Mouse (Mus musculus): Measurements from ENCODE around the gene Klk10. TPM values are rescaled to one million over a fixed set of nuclear protein-coding genes. Genes with fewer than 3 reads are reported as not detected.

Gene Klk10
- polyA plus RNA-seq, 1 experiment from 2014 or later = not detected

DNA sequence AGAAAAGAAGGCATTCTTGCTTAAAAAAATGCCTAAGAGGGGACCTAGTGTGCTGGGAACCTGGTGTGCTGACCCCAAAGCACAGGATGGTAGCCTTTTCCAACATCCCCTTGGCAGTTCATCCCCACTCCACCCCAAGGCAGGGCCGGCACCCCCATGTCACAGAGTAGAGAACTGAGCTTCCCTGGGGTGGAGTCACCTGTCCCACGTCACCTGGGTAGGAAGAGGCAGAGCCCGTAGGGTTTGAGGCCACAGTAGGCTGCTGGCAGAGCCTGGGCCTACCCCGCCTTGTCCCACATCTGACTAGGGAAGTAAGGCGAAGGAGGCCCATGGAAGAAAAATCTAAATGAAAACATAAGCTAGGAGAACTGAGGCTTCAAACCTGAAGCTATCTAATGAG is 6.5 kb upstream of the Klk10 start, which contains the start of gene Klk11:
Gene Klk11, plus strand, starts transcription at position 241 of the 400 bp plus-strand sequence.
- Histone ChIP-seq H3K4me1 (ENCODE audit: control insufficient read depth, insufficient read depth, low read length) (no peaks in the 10 kb centered on the region), H3K4me2 (ENCODE audit: low read depth) (no peak within 1 kb of the TSS), H3K9ac (ENCODE audit: low read length) (no peak within 1 kb of the TSS; the same call in 1 of the 2 replicates), H3K9me3 (ENCODE audit: control insufficient read depth, low read length) (no peaks in the 10 kb centered on the region), H3K4me3 (ENCODE audit: low read depth, low read length) (no peak within 1 kb of the TSS), H3K36me3 (ENCODE audit: control insufficient read depth, insufficient read depth, low read length) (no peaks in the 10 kb centered on the region), H3K27me3 (ENCODE audit: control insufficient read depth, insufficient read depth, low read length) (no peaks in the 10 kb centered on the region), H3K27ac (ENCODE audit: low read depth, low read length) (no peak within 1 kb of the TSS)
- 94% methylated on average over 5 of the region's 5 CpGs for WGBS
- ATAC-seq (ENCODE audit: insufficient read depth, low FRiP score, low TSS enrichment) (no peak), DNase-seq (ENCODE audit: low spot score) (no peak)

DNA sequence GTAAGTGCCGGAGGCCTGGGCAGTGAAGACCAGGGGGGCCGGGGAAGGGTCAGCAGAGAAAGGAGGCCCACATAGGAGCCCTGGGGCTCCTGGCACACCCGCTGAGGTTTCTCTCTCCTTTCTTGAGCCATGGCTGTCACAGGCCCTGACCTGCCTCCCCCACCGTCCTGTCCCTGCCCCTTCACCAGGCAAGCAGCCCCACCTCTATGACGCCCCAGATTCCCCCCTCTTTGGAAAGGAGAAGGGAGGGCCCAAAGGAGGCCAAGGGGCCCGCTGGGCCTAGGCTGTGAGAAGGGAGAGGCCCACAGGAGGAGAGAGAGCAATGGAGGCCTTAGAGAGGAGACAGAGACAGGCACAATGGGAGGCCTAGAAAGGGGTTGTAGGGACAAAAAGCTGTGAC is 6.0 kb upstream of the Klk10 start:
- ATAC-seq (ENCODE audit: insufficient read depth, low FRiP score, low TSS enrichment) (no peak), DNase-seq (ENCODE audit: low spot score) (no peak)
- WGBS = 55% methylated on average over 6 of the region's 6 CpGs
- Histone ChIP-seq H3K9ac (ENCODE audit: low read length) (no peak overlapping the region; the same call in 1 of the 2 replicates), H3K9me3 (ENCODE audit: control insufficient read depth, low read length) (no peaks in the 10 kb centered on the region), H3K4me2 (ENCODE audit: low read depth) (no peak overlapping the region), H3K27ac (ENCODE audit: low read depth, low read length) (no peak overlapping the region), H3K27me3 (ENCODE audit: control insufficient read depth, insufficient read depth, low read length) (no peaks in the 10 kb centered on the region), H3K36me3 (ENCODE audit: control insufficient read depth, insufficient read depth, low read length) (no peaks in the 10 kb centered on the region), H3K4me1 (ENCODE audit: control insufficient read depth, insufficient read depth, low read length) (no peaks in the 10 kb centered on the region), H3K4me3 (ENCODE audit: low read depth, low read length) (no peak overlapping the region)

- Histone ChIP-seq H3K27me3 (ENCODE audit: control insufficient read depth, insufficient read depth, low read length) (no peaks in the 10 kb centered on the region), H3K27ac (ENCODE audit: low read depth, low read length) (no peak overlapping the region), H3K9me3 (ENCODE audit: control insufficient read depth, low read length) (no peaks in the 10 kb centered on the region), H3K4me1 (ENCODE audit: control insufficient read depth, insufficient read depth, low read length) (no peaks in the 10 kb centered on the region), H3K4me2 (ENCODE audit: low read depth) (no peak overlapping the region), H3K4me3 (ENCODE audit: low read depth, low read length) (no peak overlapping the region), H3K36me3 (ENCODE audit: control insufficient read depth, insufficient read depth, low read length) (no peaks in the 10 kb centered on the region), H3K9ac (ENCODE audit: low read length) (no peak overlapping the region)
- ATAC-seq (ENCODE audit: insufficient read depth, low FRiP score, low TSS enrichment) (no peak), DNase-seq (ENCODE audit: low spot score) (no peak)
- 46% methylated on average over 7 of the region's 7 CpGs for WGBS
Observed at GRCm38 (mm10) chr7:43775311-43776057, 5.4 kb upstream of the Klk10 start.

DNA sequence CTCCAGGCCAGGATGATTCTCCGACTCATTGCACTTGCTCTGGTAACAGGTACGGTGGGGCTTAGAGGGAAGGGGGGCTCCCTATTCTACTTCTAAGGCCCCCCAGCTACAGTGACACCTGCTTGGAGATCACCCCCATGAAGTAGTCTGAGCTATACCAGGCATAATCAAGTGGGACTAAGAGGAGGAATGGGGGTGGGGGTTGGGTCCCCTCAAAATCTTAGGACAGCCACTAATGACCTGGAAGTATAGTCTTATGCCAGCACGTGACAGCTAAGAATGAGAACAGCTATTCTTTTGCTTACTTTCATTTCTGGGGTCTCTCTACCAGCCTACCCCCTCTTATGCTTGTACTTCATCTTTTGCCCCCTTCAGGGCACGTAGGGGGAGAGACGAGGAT is 4.3 kb upstream of the Klk10 start:
- 86% methylated on average over 5 of the region's 5 CpGs for WGBS

GRCm38 (mm10) chr7:43777423-43777822 is 3.4 kb upstream of the Klk10 start:
- 87% methylated on average over 12 of the region's 12 CpGs for WGBS
- no peak for ATAC-seq (ENCODE audit: insufficient read depth, low FRiP score, low TSS enrichment)
- Histone ChIP-seq H3K36me3 (ENCODE audit: control insufficient read depth, insufficient read depth, low read length) (no peaks in the 10 kb centered on the region), H3K4me3 (ENCODE audit: low read depth, low read length) (no peak overlapping the region), H3K4me1 (ENCODE audit: control insufficient read depth, insufficient read depth, low read length) (no peaks in the 10 kb centered on the region), H3K27ac (ENCODE audit: low read depth, low read length) (no peak overlapping the region), H3K27me3 (ENCODE audit: control insufficient read depth, insufficient read depth, low read length) (no peaks in the 10 kb centered on the region), H3K9me3 (ENCODE audit: control insufficient read depth, low read length) (no peaks in the 10 kb centered on the region), H3K9ac (ENCODE audit: low read length) (no peak overlapping the region), H3K4me2 (ENCODE audit: low read depth) (no peak overlapping the region)
- no peak for DNase-seq (ENCODE audit: low spot score)

More for the DNA sequence above, 4.3 kb upstream of the Klk10 start:
- DNase-seq (ENCODE audit: low spot score) (no peak), ATAC-seq (ENCODE audit: insufficient read depth, low FRiP score, low TSS enrichment) (no peak)
- Histone ChIP-seq H3K27me3 (ENCODE audit: control insufficient read depth, insufficient read depth, low read length) (no peaks in the 10 kb centered on the region), H3K9me3 (ENCODE audit: control insufficient read depth, low read length) (no peaks in the 10 kb centered on the region), H3K4me3 (ENCODE audit: low read depth, low read length) (no peak overlapping the region), H3K9ac (ENCODE audit: low read length) (no peak overlapping the region), H3K4me2 (ENCODE audit: low read depth) (no peak overlapping the region), H3K27ac (ENCODE audit: low read depth, low read length) (no peak overlapping the region), H3K4me1 (ENCODE audit: control insufficient read depth, insufficient read depth, low read length) (no peaks in the 10 kb centered on the region), H3K36me3 (ENCODE audit: control insufficient read depth, insufficient read depth, low read length) (no peaks in the 10 kb centered on the region)

- ATAC-seq (ENCODE audit: insufficient read depth, low FRiP score, low TSS enrichment) = no peak
- Histone ChIP-seq H3K9ac (ENCODE audit: low read length) (no peak overlapping the region), H3K4me1 (ENCODE audit: control insufficient read depth, insufficient read depth, low read length) (no peaks in the 10 kb centered on the region), H3K36me3 (ENCODE audit: control insufficient read depth, insufficient read depth, low read length) (no peaks in the 10 kb centered on the region), H3K27ac (ENCODE audit: low read depth, low read length) (no peak overlapping the region), H3K27me3 (ENCODE audit: control insufficient read depth, insufficient read depth, low read length) (no peaks in the 10 kb centered on the region), H3K4me3 (ENCODE audit: low read depth, low read length) (no peak overlapping the region), H3K4me2 (ENCODE audit: low read depth) (no peak overlapping the region), H3K9me3 (ENCODE audit: control insufficient read depth, low read length) (no peaks in the 10 kb centered on the region)
- no peak for DNase-seq (ENCODE audit: low spot score)
- 90% methylated on average over 10 of the region's 10 CpGs for WGBS
Observed at GRCm38 (mm10) chr7:43778176-43778970, 2.5 kb upstream of the Klk10 start.

- Histone ChIP-seq H3K4me1 (ENCODE audit: control insufficient read depth, insufficient read depth, low read length) (no peaks in the 10 kb centered on the region), H3K4me3 (ENCODE audit: low read depth, low read length) (no peak overlapping the region), H3K36me3 (ENCODE audit: control insufficient read depth, insufficient read depth, low read length) (no peaks in the 10 kb centered on the region), H3K9ac (ENCODE audit: low read length) (no peak overlapping the region), H3K27me3 (ENCODE audit: control insufficient read depth, insufficient read depth, low read length) (no peaks in the 10 kb centered on the region), H3K27ac (ENCODE audit: low read depth, low read length) (no peak overlapping the region), H3K4me2 (ENCODE audit: low read depth) (no peak overlapping the region), H3K9me3 (ENCODE audit: control insufficient read depth, low read length) (no peaks in the 10 kb centered on the region)
- no peak for ATAC-seq (ENCODE audit: insufficient read depth, low FRiP score, low TSS enrichment)
- 78% methylated on average over 6 of the region's 6 CpGs for WGBS
- DNase-seq (ENCODE audit: low spot score) = no peak
Observed at GRCm38 (mm10) chr7:43780241-43780640, 594 bp upstream of the Klk10 start.

DNA sequence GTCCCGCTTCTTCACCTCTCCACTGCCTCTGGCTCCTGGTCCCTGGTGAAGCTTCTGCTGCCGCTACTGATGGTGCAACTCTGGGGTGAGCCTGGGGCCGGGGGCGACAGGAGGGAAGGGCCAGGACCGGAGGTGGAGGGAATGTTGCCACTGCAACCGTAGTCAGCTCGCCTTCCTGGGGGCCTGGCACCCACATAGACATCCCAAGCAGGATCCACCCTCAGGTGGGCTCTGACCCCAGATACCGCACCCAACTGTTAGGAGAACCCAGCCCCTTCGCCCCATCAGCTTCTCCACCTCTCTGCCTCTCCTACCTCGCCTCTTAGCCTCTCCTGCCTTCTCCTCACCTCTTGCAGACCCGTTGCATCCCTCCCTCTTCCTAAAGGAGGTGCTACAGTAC is 706 bp downstream of the Klk10 start:
- Histone ChIP-seq H3K4me1 (ENCODE audit: control insufficient read depth, insufficient read depth, low read length) (no peaks in the 10 kb centered on the region), H3K27ac (ENCODE audit: low read depth, low read length) (no peak overlapping the region), H3K9ac (ENCODE audit: low read length) (no peak overlapping the region), H3K4me2 (ENCODE audit: low read depth) (no peak overlapping the region), H3K9me3 (ENCODE audit: control insufficient read depth, low read length) (no peaks in the 10 kb centered on the region), H3K36me3 (ENCODE audit: control insufficient read depth, insufficient read depth, low read length) (no peaks in the 10 kb centered on the region), H3K27me3 (ENCODE audit: control insufficient read depth, insufficient read depth, low read length) (no peaks in the 10 kb centered on the region), H3K4me3 (ENCODE audit: low read depth, low read length) (no peak overlapping the region)
- ATAC-seq (ENCODE audit: insufficient read depth, low FRiP score, low TSS enrichment) (no peak), DNase-seq (ENCODE audit: low spot score) (no peak)
- WGBS = 93% methylated on average over 11 of the region's 11 CpGs

Measured in neural tube, embryonic 11.5 days (tissue).